In the genomic region with DNA sequence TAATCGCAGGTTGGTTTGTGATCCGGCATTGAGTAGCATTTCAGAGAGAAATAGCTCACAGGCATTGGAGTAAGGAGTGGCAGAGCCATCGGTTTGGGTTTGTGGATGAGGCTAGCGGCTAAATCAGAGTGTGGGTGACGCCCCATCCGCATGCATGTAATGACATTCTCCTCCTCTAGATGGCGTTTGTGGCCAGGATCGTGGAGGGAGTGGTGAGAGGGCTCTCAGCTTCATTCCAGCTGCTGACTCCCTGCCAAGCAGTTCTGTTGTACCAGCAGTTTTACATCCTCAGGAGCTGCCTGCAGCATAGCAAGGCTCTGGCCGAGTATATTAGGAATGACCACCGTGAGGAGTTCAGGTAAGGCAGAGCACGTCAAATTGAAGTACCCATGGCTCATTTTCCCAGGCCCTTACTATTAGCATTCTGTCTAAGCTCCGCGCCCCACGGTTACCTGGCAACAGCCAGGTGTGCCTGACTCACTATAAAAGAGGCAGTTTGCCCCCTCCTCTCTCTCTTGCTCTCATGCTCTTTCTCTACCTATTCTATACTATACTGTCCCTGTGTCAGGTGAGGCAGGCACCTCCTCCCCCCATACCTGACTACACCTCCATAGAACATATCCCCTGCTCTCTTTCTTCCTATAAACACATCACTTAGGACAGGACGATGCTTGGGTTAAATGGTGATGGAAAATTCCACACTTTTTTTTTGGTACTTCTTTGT, we compare ENCODE assay signal across 8 mouse cellular contexts. TPM values are rescaled to one million over a fixed set of nuclear protein-coding genes. Genes with fewer than 3 reads are reported as not detected.
DNase-seq lines count a peak whose midpoint lies in the region; ATAC-seq and TF ChIP-seq lines count a peak whose summit lies in the region.

No protein-coding gene starts in this region.

- no peaks in the 10 kb centered on the region for H3K36me3 ChIP-seq in hindbrain, embryonic 14.5 days (replicated peaks; ENCODE audit: control insufficient read depth, insufficient read depth)
- no peaks in the 10 kb centered on the region for H3K36me3 ChIP-seq in lung, postnatal 0 days (ENCODE audit: insufficient read depth, low read length)

- TF ChIP-seq CTCF in lung, postnatal 0 days (IDR thresholded peaks at IDR 0.05), result peak; percentile 94

- no peak overlapping the region for H3K4me3 ChIP-seq in hindbrain, embryonic 14.5 days (replicated peaks; ENCODE audit: low read length)
- no peak overlapping the region for H3K4me3 ChIP-seq in lung, postnatal 0 days (ENCODE audit: low read depth, low read length)

- H3K9ac ChIP-seq in hindbrain, embryonic 14.5 days, result no peak overlapping the region
- H3K9ac ChIP-seq in lung, postnatal 0 days (replicated peaks; ENCODE audit: low read depth), result no peak overlapping the region

- DNase-seq in ZHBTc4 (ENCODE audit: low read depth, low spot score), result peak; percentile 92
- DNase-seq in cerebellum, postnatal 14 days, result peak; percentile 60 to 78
- peak; percentile 56 to 73 for DNase-seq in frontal cortex, postnatal 14 days (ENCODE audit: low spot score in 2 of 2)
- DNase-seq in hindbrain, embryonic 14.5 days (ENCODE audit: low spot score), result peak; percentile 88
- DNase-seq in layer of hippocampus, postnatal 10 days (ENCODE audit: low spot score in 2 of 2), result peak; percentile 77 to 80
- DNase-seq in lung, postnatal 0 days (ENCODE audit: low spot score), result peak; percentile 94
- peak; percentile 57 for DNase-seq in ovary, postnatal 36 days (ENCODE audit: low spot score)
- DNase-seq in yolk sac, embryonic 10.5 days (ENCODE audit: low spot score), result peak; percentile 54

- H3K4me2 ChIP-seq in hindbrain, embryonic 14.5 days (replicated peaks), result peak overlapping the region; percentile 32; the same call in 1 of the 2 replicates
- no peak overlapping the region for H3K4me2 ChIP-seq in lung, postnatal 0 days (replicated peaks; ENCODE audit: low read depth, low read length)

- no peak for TF ChIP-seq EP300 in lung, postnatal 0 days (IDR thresholded peaks at IDR 0.05)

- peak; percentile 84 for ATAC-seq in hindbrain, embryonic 14.5 days (ENCODE audit: low FRiP score)
- peak; percentile 88 for ATAC-seq in lung, postnatal 0 days

- H3K4me1 ChIP-seq in hindbrain, embryonic 14.5 days (replicated peaks; ENCODE audit: control insufficient read depth, insufficient read depth, low read length), result no peaks in the 10 kb centered on the region
- H3K4me1 ChIP-seq in lung, postnatal 0 days (ENCODE audit: insufficient read depth, low read depth, low read length), result no peaks in the 10 kb centered on the region

- 21% methylated on average over 15 of the region's 15 CpGs for whole genome bisulfite sequencing in hindbrain, embryonic 14.5 days
- WGBS in lung, postnatal 0 days, result 15% methylated on average over 15 of the region's 15 CpGs

- H3K27ac ChIP-seq in hindbrain, embryonic 14.5 days, result peak overlapping the region; percentile 23; the same call in 1 of the 2 replicates
- no peak overlapping the region for H3K27ac ChIP-seq in lung, postnatal 0 days (ENCODE audit: low read length)

- no peaks in the 10 kb centered on the region for H3K27me3 ChIP-seq in hindbrain, embryonic 14.5 days (ENCODE audit: control insufficient read depth, insufficient read depth, low read length)
- H3K27me3 ChIP-seq in lung, postnatal 0 days (replicated peaks; ENCODE audit: insufficient read depth, low read length), result no peaks in the 10 kb centered on the region

- H3K9me3 ChIP-seq in hindbrain, embryonic 14.5 days (ENCODE audit: control insufficient read depth, low read length), result no peaks in the 10 kb centered on the region
- no peaks in the 10 kb centered on the region for H3K9me3 ChIP-seq in lung, postnatal 0 days (ENCODE audit: low read length)

RNA-seq across cellular contexts. Expression of a gene that starts 48.4 kb away (rescaled TPM):
- polyA plus RNA-seq in hindbrain, embryonic 14.5 days (2014; fragmentation: Nextera tagmentation; extraction: Ambion mirVana), result 0.16 and 0.31 TPM in 2 replicates
- total RNA-seq in layer of hippocampus, postnatal 10 days (2021), result under 1 TPM; 0.22 to 0.43 TPM
- 0.44 and 0.48 TPM in 2 replicates for polyA plus RNA-seq in lung, postnatal 0 days (2015; fragmentation: Nextera tagmentation; extraction: Ambion mirVana)

RNA-seq across cellular contexts. Expression of a gene that starts 50.0 kb away (rescaled TPM):
- polyA plus RNA-seq in hindbrain, embryonic 14.5 days (2014; fragmentation: Nextera tagmentation; extraction: Ambion mirVana), result 2.8 and 3.0 TPM in 2 replicates
- total RNA-seq in layer of hippocampus, postnatal 10 days (2021), result 1 to 10 TPM; 6.8 to 8.0 TPM
- polyA plus RNA-seq in lung, postnatal 0 days (2015; fragmentation: Nextera tagmentation; extraction: Ambion mirVana), result 2.5 and 3.0 TPM in 2 replicates
